Mouse (Mus musculus) forebrain, embryonic 14.5 days (tissue): Measurements from ENCODE around the gene Trpm3. TPM values are rescaled to one million over a fixed set of nuclear protein-coding genes. Genes with fewer than 3 reads are reported as not detected.
"Not testable (repeated sequence)": the region's sequence is repeated elsewhere in the genome, so short reads cannot be mapped to it uniquely, and the experiment has no call there.

Experiments
- ATAC-seq: fragments of 200-750 bp; cut with Nextera tagmentation; 2 replicates; pipeline ENCODE4 v1.8.0; 2017; ENCODE audit warnings: mild to moderate bottlenecking, moderate library complexity
- DNase-seq: peaks from one replicate; pipeline ENCODE4 v3.0.0-alpha.2; 2015; ENCODE audit warnings: low spot score
- H3K27ac ChIP-seq: fragments of 300-500 bp; sonication (generic); 2 replicates; pipeline ENCODE4 v1.5.1; 2014; ENCODE audit warnings: low read depth, mild to moderate bottlenecking, control low read depth, low read length, moderate library complexity
- H3K27me3 ChIP-seq: fragments of 300-500 bp; sonication (generic); replicated peaks from 2 replicates; pipeline ENCODE4 v1.6.1; 2014; ENCODE audit warnings: low read length, control low read depth, mixed read lengths; ENCODE audit not compliant: control insufficient read depth, insufficient read depth
- H3K36me3 ChIP-seq: fragments of 300-500 bp; sonication (generic); 2 replicates; pipeline ENCODE4 v1.6.1; 2014; ENCODE audit warnings: low read length, control low read depth; ENCODE audit not compliant: control insufficient read depth, insufficient read depth
- H3K4me1 ChIP-seq: fragments of 300-500 bp; sonication (generic); 2 replicates; pipeline ENCODE4 v1.6.1; 2014; ENCODE audit warnings: antibody characterized with exemption, low read length, control low read depth; ENCODE audit not compliant: control insufficient read depth, insufficient read depth
- H3K4me2 ChIP-seq: fragments of 300-500 bp; sonication (generic); 2 replicates; pipeline ENCODE4 v1.6.1; 2014; ENCODE audit warnings: mild to moderate bottlenecking, control low read depth, low read length
- H3K4me3 ChIP-seq: fragments of 300-500 bp; sonication (generic); 2 replicates; pipeline ENCODE4 v1.5.1; 2014; ENCODE audit warnings: low read depth, low read length, control low read depth
- H3K9ac ChIP-seq: fragments of 300-500 bp; sonication (generic); 2 replicates; pipeline ENCODE4 v1.6.1; 2014; ENCODE audit warnings: mild to moderate bottlenecking, low read length, control low read depth, moderate library complexity
- H3K9me3 ChIP-seq: fragments of 300-500 bp; sonication (generic); replicated peaks from 2 replicates; pipeline ENCODE4 v1.6.1; 2016; ENCODE audit warnings: low read length, control low read depth, mixed read lengths; ENCODE audit not compliant: control insufficient read depth
- WGBS: fragments of 180-500 bp; shearing (Covaris S2); extraction: QIAGEN DNeasy Blood & Tissue Kit; methylation state at CpG from one replicate; pipeline ENCODE4 v1.1.7; 2014; 5-methylcytosine and 5-hydroxymethylcytosine counted together
- polyA plus RNA-seq: library from polyadenylated mRNA; unstranded; fragments of >200 nt; fragmentation: Nextera tagmentation; extraction: Ambion mirVana; gene quantifications from 2 replicates; pipeline ENCODE4 v1.2.1, GENCODE M21; 2014

Trpm3 gene
- polyA plus RNA-seq, 1 experiment from 2014 or later: 10.7 TPM

DNA sequence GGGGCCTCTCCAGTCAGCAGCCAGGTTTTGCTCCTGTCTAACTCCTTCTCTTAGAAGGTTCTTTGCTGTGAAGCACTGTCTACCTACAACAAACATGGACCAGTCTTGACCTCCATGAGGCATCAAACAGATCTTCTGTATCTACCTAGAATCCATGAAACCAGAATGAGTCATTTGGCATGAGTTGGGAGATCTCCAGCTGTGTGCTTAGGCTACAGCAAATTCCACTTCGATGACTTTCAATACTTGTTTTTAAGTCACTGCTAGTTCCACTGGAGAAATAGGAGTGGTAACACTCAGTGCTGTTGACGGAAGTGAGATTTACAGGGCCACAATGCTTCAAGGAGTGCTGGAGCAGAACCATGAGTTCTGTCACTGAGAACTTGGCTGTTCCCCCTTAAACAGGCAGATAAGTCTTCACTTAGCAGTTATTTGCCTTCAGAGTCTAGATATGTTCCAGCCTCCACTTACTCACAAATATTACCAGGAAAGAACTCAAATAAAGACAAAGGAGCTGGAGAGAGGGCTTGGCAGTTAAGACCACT is 689.4 kb downstream of the Trpm3 start:
- Histone ChIP-seq H3K4me1 (peaks cover 2% of the 10 kb centered on the region; the same call in 1 of the 2 replicates), H3K9me3 (no peaks in the 10 kb centered on the region), H3K27ac (no peak overlapping the region), H3K4me2 (no peak overlapping the region), H3K27me3 (no peaks in the 10 kb centered on the region), H3K36me3 (no peaks in the 10 kb centered on the region), H3K9ac (no peak overlapping the region), H3K4me3 (no peak overlapping the region)
- no peak for ATAC-seq
- DNase-seq: no peak
- 77% methylated on average over 2 of the region's 2 CpGs for WGBS

DNA sequence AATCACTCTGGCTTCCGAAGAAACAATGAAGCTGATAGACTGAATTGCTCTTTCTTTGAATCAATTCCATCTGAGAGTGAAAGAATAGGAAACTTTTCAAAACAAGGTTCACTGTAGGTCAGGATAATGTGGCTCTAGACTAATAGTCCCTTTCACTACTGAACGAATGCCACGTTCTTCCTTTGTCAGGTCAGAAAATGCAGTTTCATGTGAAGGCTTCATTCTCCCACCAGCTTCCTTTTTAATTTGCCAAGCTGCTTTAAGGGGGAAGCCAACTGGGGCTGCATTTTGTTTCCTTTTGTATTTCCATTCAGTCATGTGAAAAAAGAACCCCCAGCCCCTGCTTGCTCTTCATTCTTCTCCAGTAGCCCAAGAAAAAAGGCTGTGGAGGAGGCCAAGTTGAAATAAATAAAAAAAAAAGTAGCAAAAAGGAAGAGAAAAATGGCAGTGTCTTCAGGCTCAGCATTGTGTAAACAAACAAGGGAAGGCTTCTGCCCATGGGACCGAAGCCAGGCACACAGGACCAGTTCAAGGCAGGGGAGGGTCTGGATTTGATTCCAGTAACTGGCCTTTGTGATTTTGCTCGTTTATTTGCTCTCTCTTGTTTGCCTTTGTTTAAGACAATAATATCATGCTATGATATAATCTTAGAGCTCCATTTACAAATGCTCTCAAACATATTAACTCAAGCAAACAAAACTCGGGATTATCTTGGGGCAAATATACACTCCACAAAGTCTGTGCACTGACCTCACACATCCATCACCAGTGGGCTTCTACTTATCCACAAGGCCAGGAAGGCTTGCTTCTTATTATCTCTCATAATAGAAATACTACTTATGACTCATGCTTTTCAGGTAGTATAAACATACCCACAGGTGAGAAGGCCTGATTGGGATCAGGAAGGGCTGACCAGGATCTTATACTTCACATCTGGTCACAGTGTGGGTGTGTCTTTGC is 702.5 kb downstream of the Trpm3 start:
- no peak overlapping the region for H3K4me2 ChIP-seq
- no peaks in the 10 kb centered on the region for H3K36me3 ChIP-seq
- H3K27me3 ChIP-seq: no peaks in the 10 kb centered on the region
- ATAC-seq (peak; percentile 80), DNase-seq (peak; percentile 88)
- peaks cover 8% of the 10 kb centered on the region for H3K4me1 ChIP-seq
- H3K27ac ChIP-seq: no peak overlapping the region
- H3K4me3 ChIP-seq: no peak overlapping the region
- H3K9me3 ChIP-seq: no peaks in the 10 kb centered on the region
- WGBS: 5% methylated on average over 6 of the region's 6 CpGs
- no peak overlapping the region for H3K9ac ChIP-seq

DNA sequence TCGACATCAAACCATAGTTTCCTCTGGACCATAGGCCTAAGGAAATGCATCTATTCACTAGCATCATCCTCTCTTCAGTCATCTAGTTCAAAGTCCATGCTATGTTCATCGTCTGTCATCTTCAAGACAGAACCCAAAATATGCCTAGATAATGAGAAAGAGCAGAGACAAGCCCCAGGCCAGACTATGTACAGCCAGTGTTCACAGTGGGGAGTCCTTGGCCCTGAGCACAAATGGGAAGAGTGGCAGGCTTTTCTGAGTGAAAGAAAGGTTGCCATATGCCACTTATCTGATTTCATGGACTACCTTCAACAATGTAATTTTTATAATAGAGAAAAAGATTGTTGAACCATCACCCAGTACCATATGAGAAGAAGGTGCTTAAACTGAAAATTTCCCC is 703.9 kb downstream of the Trpm3 start:
- H3K27me3 ChIP-seq: no peaks in the 10 kb centered on the region
- no peak overlapping the region for H3K27ac ChIP-seq
- no peaks in the 10 kb centered on the region for H3K36me3 ChIP-seq
- H3K9me3 ChIP-seq: no peaks in the 10 kb centered on the region
- peaks cover 8% of the 10 kb centered on the region for H3K4me1 ChIP-seq
- 94% methylated on average over 2 of the region's 2 CpGs for WGBS
- DNase-seq (no peak), ATAC-seq (no peak)
- no peak overlapping the region for H3K4me3 ChIP-seq
- H3K4me2 ChIP-seq: no peak overlapping the region
- no peak overlapping the region for H3K9ac ChIP-seq

DNA sequence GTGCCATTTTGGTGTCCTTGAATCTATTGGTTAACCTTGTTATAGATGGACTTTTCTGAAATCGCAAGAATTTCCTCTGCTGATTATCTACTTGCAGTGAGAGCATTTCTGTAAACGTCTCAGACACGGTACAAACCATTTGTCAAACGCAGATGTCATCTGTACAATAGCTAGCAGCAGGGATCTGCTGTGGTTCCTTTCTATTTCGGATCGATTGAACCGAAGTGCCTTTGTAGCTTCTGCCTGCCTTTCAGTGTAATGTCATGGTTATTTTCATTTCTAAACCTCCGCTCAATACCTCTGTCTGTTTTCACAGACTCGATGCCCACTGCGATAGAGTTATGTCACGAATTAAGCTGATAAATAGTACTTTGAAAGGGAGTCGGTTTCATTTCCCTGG is 708.9 kb downstream of the Trpm3 start:
- no peak overlapping the region for H3K4me3 ChIP-seq
- WGBS: 63% methylated on average over 12 of the region's 12 CpGs
- H3K4me2 ChIP-seq: no peak overlapping the region

DNA sequence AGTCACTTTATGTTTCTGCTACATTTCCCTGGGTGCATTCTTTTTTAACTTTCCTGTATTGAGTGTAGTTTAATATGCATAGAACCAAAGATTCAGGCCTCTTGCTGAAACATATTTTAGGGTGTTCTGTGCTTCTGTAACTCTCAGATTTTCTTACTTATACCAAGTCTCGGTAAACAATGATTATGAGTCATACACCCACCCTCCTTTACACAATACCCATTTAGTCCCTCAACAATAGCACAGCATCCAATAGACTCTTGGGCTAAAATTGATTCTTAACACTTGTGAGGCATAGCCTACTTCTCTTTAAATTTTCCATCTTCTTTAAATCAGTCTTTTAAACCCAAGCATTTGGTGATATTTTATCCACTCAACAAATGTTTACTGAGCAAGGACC is 709.4 kb downstream of the Trpm3 start:
- Histone ChIP-seq H3K4me2 (no peak overlapping the region), H3K9ac (no peak overlapping the region), H3K36me3 (no peaks in the 10 kb centered on the region), H3K27me3 (no peaks in the 10 kb centered on the region), H3K4me1 (no peaks in the 10 kb centered on the region), H3K27ac (no peak overlapping the region), H3K9me3 (no peaks in the 10 kb centered on the region), H3K4me3 (no peak overlapping the region)
- ATAC-seq (no peak), DNase-seq (no peak)
- 43% methylated on average over 1 of the region's 1 CpGs for WGBS

More for the DNA sequence above, 708.9 kb downstream of the Trpm3 start:
- DNase-seq (peak; percentile 38), ATAC-seq (no peak)
- H3K4me1 ChIP-seq: no peaks in the 10 kb centered on the region
- no peak overlapping the region for H3K9ac ChIP-seq
- no peaks in the 10 kb centered on the region for H3K9me3 ChIP-seq
- no peak overlapping the region for H3K27ac ChIP-seq
- H3K36me3 ChIP-seq: no peaks in the 10 kb centered on the region
- no peaks in the 10 kb centered on the region for H3K27me3 ChIP-seq

DNA sequence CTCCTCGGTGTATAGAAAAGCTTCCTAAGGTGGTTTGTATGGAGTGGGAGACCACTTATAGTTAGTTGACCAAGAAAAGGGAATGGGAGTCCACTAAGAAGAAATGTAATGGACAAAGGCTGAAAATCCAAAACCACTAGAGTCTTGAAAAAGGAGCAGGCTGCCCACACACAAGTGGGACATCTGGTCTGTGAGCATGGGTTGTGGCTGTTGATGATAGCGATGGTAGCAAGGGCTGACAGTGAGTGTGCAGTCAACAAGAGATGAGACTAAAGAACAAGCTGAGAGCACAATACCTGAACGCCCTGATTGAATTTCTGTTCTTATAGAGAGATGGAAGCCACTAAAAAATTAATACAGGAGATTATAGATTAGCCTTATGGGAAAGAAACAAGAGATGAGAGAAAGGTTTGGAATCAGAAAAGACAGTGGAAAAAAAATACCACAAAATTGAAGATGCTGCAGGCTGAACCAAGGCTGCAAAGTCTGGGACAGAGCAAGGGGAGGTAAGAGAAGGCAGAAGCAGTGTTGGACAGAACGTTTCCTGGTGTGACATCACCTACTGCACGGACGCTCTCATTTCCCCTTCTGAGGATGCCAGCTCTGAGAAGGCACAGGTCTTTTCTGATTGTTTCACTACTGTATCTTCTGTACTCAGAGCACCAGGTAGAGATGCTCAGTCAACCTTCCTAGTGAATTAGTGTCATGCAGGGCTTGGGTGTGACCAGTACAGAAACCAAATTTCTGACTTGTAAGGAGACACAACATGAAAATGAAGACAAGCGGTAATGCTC is 710.1 kb downstream of the Trpm3 start:
- no peaks in the 10 kb centered on the region for H3K4me1 ChIP-seq
- H3K36me3 ChIP-seq: no peaks in the 10 kb centered on the region
- 90% methylated on average over 7 of the region's 7 CpGs for WGBS
- ATAC-seq: no peak
- H3K9me3 ChIP-seq: no peaks in the 10 kb centered on the region
- H3K4me2 ChIP-seq: no peak overlapping the region
- H3K9ac ChIP-seq: no peak overlapping the region
- no peak overlapping the region for H3K4me3 ChIP-seq
- no peaks in the 10 kb centered on the region for H3K27me3 ChIP-seq
- DNase-seq: no peak
- H3K27ac ChIP-seq: no peak overlapping the region

DNA sequence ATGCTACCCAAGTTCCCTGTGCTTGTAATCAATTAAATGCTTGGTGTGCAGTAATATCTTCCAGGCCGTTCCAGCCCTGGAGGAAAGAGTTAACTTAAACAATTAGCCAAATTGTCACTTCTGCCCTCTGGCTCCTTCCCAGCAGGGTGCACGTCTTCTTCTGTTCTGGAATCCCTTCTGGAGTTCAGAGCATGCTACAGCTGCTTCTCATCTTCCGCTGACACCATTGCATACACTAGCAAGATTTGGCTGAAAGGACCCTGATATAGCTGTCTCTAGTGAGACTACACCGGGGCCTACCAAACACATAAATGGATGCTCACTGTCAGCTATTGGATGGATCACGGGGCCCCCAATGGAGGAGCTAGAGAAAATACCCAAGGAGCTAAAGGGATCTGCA is 712.6 kb downstream of the Trpm3 start:
- H3K4me3 ChIP-seq, H3K27me3 ChIP-seq, DNase-seq, H3K4me2 ChIP-seq, ATAC-seq, H3K9ac ChIP-seq, H3K36me3 ChIP-seq, H3K9me3 ChIP-seq, H3K4me1 ChIP-seq, H3K27ac ChIP-seq: not testable (repeated sequence)
- WGBS: 57% methylated on average over 5 of the region's 5 CpGs

DNA sequence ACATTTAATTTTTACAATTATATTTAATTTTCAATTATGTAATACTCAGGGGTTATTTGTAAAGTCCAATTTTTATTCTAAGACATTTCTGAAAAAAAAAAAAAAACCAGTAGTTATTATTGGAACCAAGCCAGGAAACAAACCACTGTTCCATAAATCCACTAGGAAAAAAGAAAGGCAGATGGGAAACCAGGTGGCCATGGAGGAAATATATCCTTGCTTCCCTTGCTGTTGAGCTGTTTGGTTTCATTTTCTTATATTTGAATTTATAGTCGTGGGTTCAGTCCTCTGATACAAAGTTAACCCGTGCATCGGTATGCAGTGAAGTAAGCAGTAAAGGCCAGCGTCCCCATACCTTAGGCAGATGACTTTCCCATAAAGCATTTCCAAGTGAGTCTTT is 720.8 kb downstream of the Trpm3 start:
- ATAC-seq (no peak), DNase-seq (peak; percentile 70)
- Histone ChIP-seq H3K27ac (0 out of 2 replicates have a peak overlapping the region, but pooled peaks have one; percentile 36), H3K4me3 (no peak overlapping the region), H3K4me1 (no peaks in the 10 kb centered on the region), H3K9me3 (no peaks in the 10 kb centered on the region), H3K9ac (no peak overlapping the region), H3K27me3 (no peaks in the 10 kb centered on the region), H3K36me3 (no peaks in the 10 kb centered on the region), H3K4me2 (no peak overlapping the region)
- WGBS: 91% methylated on average over 4 of the region's 4 CpGs
